Mouse (Mus musculus) embryonic fibroblast, embryonic 13.5 days (primary cell): ENCODE results near the gene Nmnat1. TPM values are rescaled to one million over a fixed set of nuclear protein-coding genes. Genes with fewer than 3 reads are reported as not detected.
A peak's percentile ranks its signal among the peaks of the same experiment; 100 is the strongest.
"Not testable (repeated sequence)": the region's sequence is repeated elsewhere in the genome, so short reads cannot be mapped to it uniquely, and the experiment has no call there.

Experiments
- H3K27ac ChIP-seq: 2 replicates; pipeline ENCODE4 v1.5.1; 2012; ENCODE audit warnings: low read length, control low read depth, inconsistent platforms; ENCODE audit not compliant: insufficient read depth
- H3K4me1 ChIP-seq: 2 replicates; pipeline ENCODE4 v1.6.1; 2011; ENCODE audit warnings: low read length; ENCODE audit not compliant: control insufficient read depth, insufficient read depth
- H3K4me3 ChIP-seq: 2 replicates; pipeline ENCODE4 v1.5.1; 2011; ENCODE audit warnings: mild to moderate bottlenecking, control low read depth, low read length; ENCODE audit not compliant: insufficient read depth
- CTCF ChIP-seq: IDR thresholded peaks from 2 replicates; pipeline ENCODE4 v1.5.1; 2011; ENCODE audit warnings: mild to moderate bottlenecking, control low read depth, low read length, moderate library complexity, borderline replicate concordance; ENCODE audit not compliant: insufficient read depth
- POLR2A ChIP-seq: IDR thresholded peaks from 2 replicates; pipeline ENCODE4 v1.6.1; 2011; ENCODE audit warnings: low read depth, mild to moderate bottlenecking, control low read depth, low read length, moderate library complexity
- polyA plus RNA-seq: library from polyadenylated mRNA; stranded (reverse); fragments of >200 nt; gene quantifications from 2 replicates; pipeline ENCODE4 v1.2.4, GENCODE M21; 2011; ENCODE audit warnings: low read depth; ENCODE audit not compliant: missing spikeins, insufficient read length

Gene Nmnat1
- polyA plus RNA-seq, 1 experiment = 5.1 TPM

- no peak for TF ChIP-seq POLR2A
- no peak for TF ChIP-seq CTCF
- Histone ChIP-seq H3K4me1 (no peaks in the 10 kb centered on the region), H3K27ac (no peak overlapping the region), H3K4me3 (no peak overlapping the region)
Measured at GRCm38 (mm10) chr4:149461579-149462304, 23.3 kb downstream of the Nmnat1 start.

GRCm38 (mm10) chr4:149460475-149460874, 24.5 kb downstream of the Nmnat1 start:
- H3K4me1 ChIP-seq, H3K27ac ChIP-seq, H3K4me3 ChIP-seq: not testable (repeated sequence)

- TF ChIP-seq CTCF (no peak), POLR2A (no peak)
- Histone ChIP-seq H3K27ac (no peak overlapping the region), H3K4me3 (no peak overlapping the region), H3K4me1 (no peaks in the 10 kb centered on the region)
Measured at GRCm38 (mm10) chr4:149459425-149459824, 25.6 kb downstream of the Nmnat1 start.

GRCm38 (mm10) chr4:149458526-149458925, 26.5 kb downstream of the Nmnat1 start:
- no peaks in the 10 kb centered on the region for H3K4me1 ChIP-seq
- no peak overlapping the region for H3K4me3 ChIP-seq
- no peak overlapping the region for H3K27ac ChIP-seq
- TF ChIP-seq CTCF (no peak), POLR2A (no peak)

GRCm38 (mm10) chr4:149457831-149458430, 27.1 kb downstream of the Nmnat1 start:
- Histone ChIP-seq H3K4me3 (no peak overlapping the region), H3K27ac (no peak overlapping the region), H3K4me1 (no peaks in the 10 kb centered on the region)
- TF ChIP-seq CTCF (no peak), POLR2A (no peak)

GRCm38 (mm10) chr4:149457163-149457562, 27.8 kb downstream of the Nmnat1 start:
- H3K4me3 ChIP-seq, H3K4me1 ChIP-seq, H3K27ac ChIP-seq: not testable (repeated sequence)

- no peak for TF ChIP-seq CTCF
- TF ChIP-seq POLR2A = no peak
- H3K4me1 ChIP-seq = no peaks in the 10 kb centered on the region
Measured at GRCm38 (mm10) chr4:149454879-149455278, 30.1 kb downstream of the Nmnat1 start, which contains the start of gene Rbp7. Gene Rbp7, minus strand, starts transcription at chr4:149454978.

GRCm38 (mm10) chr4:149454263-149454662, 30.7 kb downstream of the Nmnat1 start:
- TF ChIP-seq CTCF = no peak
- no peak for TF ChIP-seq POLR2A
- no peak overlapping the region for H3K27ac ChIP-seq
- no peak overlapping the region for H3K4me3 ChIP-seq
- H3K4me1 ChIP-seq = no peaks in the 10 kb centered on the region

More at GRCm38 (mm10) chr4:149454879-149455278, 30.1 kb downstream of the Nmnat1 start, which contains the start of gene Rbp7:
- Histone ChIP-seq H3K4me3 (no peak within 1 kb of the TSS), H3K27ac (no peak within 1 kb of the TSS)

GRCm38 (mm10) chr4:149453656-149454055, 31.3 kb downstream of the Nmnat1 start:
- Histone ChIP-seq H3K4me3 (no peak overlapping the region), H3K27ac (no peak overlapping the region), H3K4me1 (no peaks in the 10 kb centered on the region)
- TF ChIP-seq POLR2A (no peak), CTCF (peak; percentile 25; the same call in 1 of the 2 replicates)

- TF ChIP-seq POLR2A = no peak
- Histone ChIP-seq H3K4me1 (no peaks in the 10 kb centered on the region), H3K27ac (no peak overlapping the region)
Measured at GRCm38 (mm10) chr4:149450636-149451035, 34.4 kb downstream of the Nmnat1 start.

GRCm38 (mm10) chr4:149446309-149446708, 38.7 kb downstream of the Nmnat1 start:
- TF ChIP-seq POLR2A (no peak), CTCF (no peak)
- Histone ChIP-seq H3K27ac (no peak overlapping the region), H3K4me3 (no peak overlapping the region), H3K4me1 (peaks cover 5% of the 10 kb centered on the region)

More at GRCm38 (mm10) chr4:149450636-149451035, 34.4 kb downstream of the Nmnat1 start:
- no peak overlapping the region for H3K4me3 ChIP-seq
